Mouse (Mus musculus) urinary bladder, postnatal 14 days (tissue): ENCODE measurements around the gene Vmn2r72.

Experiments
- DNase-seq: peaks from one replicate; pipeline ENCODE4 v3.0.0; 2021; ENCODE audit warnings: low spot score

The Vmn2r72 gene

GRCm38 (mm10) chr7:85754997-85755396, at the start of gene Vmn2r72:
Vmn2r72 (minus strand) TSS chr7:85755097.
- DNase-seq, result no peak
